Mouse (Mus musculus) lung, postnatal 14 days (tissue): Measurements from ENCODE around the gene Uvssa.
A peak's percentile ranks its signal among the peaks of the same experiment; 100 is the strongest.

Source experiments
- DNase-seq: peaks from one replicate; pipeline ENCODE4 v3.0.0; 2021

The Uvssa gene

DNA sequence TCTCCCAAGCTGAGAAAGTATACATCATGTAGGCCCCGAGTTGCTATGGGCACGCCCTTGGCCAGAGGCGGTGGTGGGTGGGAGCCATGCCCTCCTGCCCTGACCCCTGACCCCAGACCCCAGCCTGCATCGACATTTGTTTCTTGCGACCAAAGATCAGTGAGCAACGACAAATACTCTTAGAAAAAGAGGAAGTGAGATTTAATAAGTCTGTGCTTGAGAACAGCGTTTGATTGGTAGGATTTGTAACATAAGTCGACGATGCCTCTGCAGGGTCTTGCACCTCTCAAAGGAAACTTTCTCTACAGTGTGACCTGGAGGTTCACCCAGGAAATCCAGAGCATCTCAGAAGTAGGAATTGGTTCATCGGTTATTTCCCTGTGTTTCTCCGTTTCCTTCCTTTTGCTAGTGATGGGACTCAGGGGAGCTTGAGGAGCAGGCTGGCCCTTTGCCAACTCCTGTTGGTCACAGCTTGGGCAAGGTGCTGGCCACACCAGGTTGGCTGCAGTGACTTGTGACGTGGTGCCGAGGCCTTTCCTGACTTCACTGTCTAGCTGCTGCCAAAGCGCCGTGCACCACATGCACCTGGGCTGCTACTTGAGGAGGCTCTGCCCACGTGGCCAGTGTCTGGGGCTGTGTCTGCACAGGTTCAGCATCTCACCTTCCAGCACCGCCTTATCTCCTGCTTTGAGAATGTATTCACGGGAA, 5.9 kb upstream of the Uvssa start:
- no peak for DNase-seq

- no peak for DNase-seq
Measured at GRCm38 (mm10) chr5:33377176-33377575, 1.2 kb upstream of the Uvssa start.

- peak; percentile 35 for DNase-seq
Measured at GRCm38 (mm10) chr5:33377801-33378301, 498 bp upstream of the Uvssa start.

- no peak for DNase-seq
Measured at GRCm38 (mm10) chr5:33387550-33387949, 9.2 kb downstream of the Uvssa start.

- DNase-seq, result peak; percentile 76
Measured at GRCm38 (mm10) chr5:33393803-33394202, 15.5 kb downstream of the Uvssa start.

- no peak for DNase-seq
Measured at GRCm38 (mm10) chr5:33395693-33396092, 17.3 kb downstream of the Uvssa start.

DNA sequence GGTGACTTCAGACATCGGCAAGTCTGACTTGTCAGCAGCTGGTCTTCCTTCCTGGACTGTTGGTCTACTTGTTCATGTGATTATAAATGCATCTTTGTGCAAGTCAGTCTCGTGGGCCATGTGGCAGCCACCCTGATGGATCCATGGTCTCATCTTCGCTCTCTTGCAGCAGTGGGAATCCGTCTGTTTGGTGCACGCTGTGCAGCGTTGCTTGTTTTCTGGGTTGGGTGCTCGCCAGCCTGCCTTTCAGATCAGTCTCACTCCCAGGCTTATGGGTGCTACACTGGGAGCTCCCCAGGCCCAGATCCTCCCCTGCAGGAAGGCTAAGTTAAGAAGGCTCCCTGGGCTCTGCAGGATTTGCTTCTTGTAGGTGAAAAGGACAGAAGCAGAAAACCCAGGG, 18.5 kb downstream of the Uvssa start:
- DNase-seq, result no peak

DNA sequence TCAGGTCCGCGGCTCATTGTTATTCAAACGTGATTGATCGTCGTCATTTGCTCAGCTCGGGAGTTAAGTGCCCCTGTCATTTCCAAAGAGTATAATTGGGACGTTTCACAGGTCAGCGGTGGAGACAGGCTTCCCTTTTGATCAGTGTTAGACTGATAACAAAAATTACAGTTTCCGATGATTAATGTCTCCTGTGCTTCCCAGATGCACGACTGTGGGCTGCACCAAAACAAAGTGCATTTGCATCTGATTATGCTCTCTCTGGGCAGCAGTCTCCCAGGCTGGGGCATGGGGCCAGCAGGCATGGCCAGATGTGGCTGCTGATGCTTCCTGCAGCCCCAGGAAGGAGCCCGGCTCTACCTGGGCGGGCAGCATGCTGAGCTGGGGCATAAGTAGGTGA, 22.5 kb downstream of the Uvssa start:
- no peak for DNase-seq

- no peak for DNase-seq
Measured at GRCm38 (mm10) chr5:33420313-33420712, 42.0 kb downstream of the Uvssa start.

- no peak for DNase-seq
Measured at GRCm38 (mm10) chr5:33427461-33427860, 49.1 kb downstream of the Uvssa start.

DNA sequence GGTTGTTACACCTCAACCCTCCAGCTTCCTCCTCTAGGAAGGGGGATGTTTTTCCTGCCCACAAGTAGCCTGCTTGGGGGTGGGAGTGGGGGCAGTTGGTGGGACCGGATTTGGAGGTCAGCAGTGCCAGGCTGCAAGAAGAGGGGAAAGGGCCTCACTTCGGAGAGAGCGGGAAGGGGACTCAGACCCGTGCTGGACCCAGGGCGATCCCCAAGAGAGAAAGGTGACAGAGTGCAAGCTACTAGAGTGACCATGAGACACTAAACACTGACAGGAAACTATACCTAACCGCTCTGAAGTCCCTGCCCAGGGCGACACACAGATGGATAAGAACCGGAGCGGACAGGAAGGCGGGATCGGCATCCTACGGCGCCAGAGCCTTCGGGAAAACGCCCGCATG, 51.8 kb downstream of the Uvssa start:
- no peak for DNase-seq

DNA sequence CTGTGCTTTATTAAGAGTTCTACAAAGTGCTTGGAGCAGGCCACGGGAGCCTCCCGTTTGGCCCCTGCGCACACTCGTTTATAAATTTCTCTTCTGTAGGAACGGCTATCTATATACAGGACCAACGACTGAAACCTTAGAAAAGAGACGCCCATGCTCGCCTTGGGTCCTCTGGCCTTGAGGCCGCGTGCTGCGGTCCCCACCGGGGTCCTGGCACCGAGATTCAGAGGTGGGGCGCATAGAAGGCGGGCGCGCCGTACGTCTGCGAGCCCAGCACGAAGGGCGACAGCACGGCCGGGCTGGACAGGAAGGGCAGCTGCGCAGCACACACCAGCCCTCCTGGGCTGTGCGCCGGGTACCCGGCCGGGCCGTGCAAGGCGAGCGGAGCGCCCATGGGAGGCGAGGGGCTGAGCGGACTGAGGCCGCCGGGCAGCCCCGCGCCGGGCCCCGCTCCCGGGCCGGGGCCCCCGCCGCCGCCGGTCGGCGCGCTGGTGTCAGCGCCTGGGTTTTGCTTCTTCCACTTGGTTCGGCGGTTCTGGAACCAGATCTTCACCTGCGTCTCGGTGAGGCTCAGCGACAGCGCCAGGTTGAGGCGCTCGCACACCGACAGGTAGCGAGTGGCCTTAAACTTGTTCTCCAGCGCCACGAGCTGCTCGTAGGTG, 52.3 kb downstream of the Uvssa start:
- DNase-seq, result no peak

DNA sequence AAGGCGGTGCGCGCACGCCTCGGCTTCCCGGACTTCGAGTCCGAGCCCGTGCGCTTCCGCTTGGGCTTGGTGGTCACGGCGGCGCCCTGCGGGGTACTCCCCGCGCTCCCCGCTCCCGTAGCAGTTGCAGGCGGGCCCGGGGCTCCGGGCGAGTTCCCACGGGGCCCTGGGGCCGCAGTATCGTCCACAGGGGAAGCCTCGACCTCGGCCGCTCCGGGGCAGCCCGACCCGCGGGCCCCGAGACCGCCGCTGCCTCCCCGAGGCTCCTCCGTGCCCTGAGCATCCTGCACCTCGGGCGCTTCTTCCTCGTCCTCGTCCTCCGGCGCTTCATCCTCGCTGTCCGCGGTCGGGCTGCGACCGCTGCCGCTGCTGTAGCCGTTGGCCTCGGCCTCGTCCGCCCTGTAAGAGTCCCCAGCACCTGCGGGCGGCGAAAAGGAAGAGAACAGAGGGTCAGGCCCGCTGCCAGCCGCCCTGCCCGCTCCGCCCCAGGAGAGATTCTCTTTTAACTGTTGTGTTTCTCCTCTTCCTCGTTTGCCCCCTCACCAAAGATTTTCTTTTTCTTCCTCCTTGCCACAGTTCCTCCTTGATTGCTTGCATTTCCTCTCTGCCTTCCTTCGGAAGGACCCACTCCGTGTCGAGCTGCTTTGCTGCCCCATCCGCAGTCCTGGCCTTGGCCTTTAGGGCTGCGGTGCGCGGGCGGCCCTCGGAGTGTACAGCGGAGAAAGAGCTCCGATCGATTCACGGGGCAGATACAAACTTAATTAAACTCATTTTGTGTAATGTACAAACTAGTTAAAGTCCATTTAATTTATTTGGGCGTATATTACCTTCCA, 53.0 kb downstream of the Uvssa start:
- no peak for DNase-seq

DNA sequence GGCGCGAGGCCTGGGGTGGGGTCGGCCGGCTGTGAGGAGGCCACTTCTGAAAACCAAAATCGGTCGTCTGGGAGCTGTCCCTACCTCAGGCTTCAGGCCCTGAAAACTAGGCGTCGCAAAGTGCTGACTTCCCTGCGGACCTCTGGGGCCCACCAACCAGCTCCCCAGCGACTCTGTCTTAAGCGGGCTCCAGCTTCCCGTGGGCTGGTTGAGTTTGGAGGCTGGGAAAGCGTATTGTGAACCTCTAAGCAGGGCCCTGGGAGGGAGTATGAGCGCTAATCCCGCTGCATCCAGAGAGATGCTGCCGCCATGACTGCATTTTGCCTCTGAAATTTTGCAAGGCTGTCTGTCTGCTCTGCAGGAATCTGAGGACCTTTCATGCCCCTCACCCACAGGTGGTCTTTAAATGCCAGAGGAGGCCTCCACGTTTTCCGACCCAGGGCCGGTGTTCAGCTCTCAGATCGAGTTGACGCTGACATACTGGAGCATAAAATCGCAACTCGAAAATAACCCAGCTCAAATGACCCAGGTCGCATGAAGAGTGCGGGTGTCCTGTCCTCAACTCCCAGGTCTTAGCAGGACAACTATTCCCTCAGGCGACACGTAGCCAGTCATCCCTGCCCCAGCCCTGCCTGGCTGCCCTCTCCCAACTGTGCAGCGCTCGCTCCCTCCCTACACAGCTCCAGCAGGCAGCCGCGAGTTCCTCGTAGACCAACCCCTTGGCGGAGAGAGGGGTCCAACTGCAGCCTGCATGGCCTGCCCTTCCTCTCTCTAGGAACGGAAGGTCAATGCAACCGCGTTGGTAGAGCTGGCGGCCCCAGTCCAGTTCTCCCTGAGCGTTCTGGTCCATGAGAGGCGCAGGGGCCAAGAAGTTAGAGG, 53.9 kb downstream of the Uvssa start:
- no peak for DNase-seq

- no peak for DNase-seq
Measured at GRCm38 (mm10) chr5:33433201-33434138, 55.1 kb downstream of the Uvssa start, which contains the start of gene Nkx1-1. TSS of gene Nkx1-1 (minus strand) at chr5:33433976.

DNA sequence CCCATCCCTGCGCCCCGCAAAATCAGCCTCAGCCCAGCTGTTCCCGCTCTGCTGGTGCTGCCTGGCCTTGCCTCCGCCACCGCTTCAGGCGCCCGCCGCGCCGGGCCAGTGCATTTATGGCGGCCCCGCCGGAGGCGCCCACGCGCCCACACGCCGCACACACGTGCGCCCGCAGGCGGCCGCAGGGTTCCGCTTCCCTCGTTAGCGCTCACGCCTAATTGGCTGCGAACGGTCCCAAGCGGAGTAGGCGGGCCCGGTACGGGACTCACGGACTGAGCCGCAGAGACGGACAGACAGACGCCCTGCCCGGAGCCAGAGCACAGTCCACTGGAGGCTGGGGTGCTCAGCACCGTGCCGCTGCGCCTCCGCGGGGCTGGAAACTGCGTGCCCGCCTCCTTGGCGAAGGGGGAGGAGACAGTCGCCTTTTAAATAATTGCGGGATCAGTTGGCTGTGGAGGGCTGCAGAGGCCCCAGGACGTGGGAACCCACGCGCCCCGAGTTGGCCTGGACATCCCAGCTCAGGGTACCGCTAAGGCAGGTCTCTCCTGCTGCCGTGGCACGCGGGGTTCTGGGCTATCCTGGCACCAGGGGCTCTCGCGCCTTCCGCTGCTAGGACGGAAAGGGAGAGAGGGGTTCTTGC, 55.9 kb downstream of the Uvssa start:
- DNase-seq, result no peak

GRCm38 (mm10) chr5:33435151-33435550, 56.8 kb downstream of the Uvssa start:
- DNase-seq, result no peak

DNA sequence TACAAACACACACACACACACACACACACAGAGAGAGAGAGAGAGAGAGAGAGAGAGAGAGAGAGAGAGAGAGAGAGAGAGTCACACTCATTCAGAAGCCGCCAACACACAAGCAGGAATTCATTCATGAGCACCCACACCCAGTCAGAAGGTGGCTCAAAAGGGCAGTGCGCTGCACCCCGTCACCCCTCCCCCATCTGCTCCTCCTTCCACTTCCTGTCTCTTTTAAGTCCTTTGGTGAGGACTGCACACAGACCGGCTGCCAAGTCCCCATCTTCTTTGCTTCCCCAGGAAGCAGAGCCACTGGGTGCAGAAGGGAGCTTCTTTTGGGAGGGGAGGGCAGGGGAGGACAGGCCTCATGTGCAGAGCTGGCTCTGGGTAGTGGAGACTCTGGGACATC, 57.6 kb downstream of the Uvssa start:
- DNase-seq, result no peak

- peak; percentile 97 for DNase-seq
Measured at GRCm38 (mm10) chr5:33438214-33438613, 59.9 kb downstream of the Uvssa start.

DNA sequence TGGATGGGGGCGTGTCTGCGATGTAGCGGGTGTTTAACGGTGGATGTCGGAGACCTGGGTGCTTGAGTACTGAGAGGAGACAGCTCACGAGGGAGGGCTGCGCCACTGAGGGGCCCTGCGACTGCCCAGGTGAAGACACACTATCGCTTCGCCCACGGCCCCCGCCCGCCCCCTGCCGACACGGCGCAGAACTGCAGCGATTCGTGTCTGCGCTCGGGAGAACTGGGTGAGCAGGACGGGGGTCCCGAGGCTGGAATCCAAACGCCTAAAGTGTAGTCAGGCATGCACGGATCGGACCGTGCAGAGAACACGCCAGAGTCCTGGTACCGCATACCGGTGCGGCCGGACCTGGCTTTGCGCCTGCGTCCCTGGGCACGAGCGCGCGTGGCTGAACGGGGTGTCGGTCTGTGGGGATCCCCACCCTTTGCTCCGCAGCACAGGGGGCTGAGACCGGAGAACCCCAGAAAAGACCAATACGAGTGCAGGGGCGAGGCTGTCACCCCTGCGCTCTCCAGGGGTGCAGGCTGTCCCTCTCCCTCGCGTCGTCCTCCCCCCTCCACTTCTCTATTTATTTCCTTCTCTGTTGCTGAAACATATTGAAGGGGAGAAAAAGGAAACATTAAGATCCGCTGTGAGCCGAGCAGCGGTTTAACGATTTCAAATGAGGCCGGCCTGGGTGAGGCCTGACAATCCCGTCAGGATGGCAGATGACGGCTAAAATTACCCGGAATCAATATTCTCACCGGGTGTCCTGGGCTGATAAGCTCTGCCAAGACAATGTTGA, 64.8 kb downstream of the Uvssa start:
- DNase-seq, result peak; percentile 57
